Mouse (Mus musculus): ENCODE measurements around the gene Cdipt. TPM values are rescaled to one million over a fixed set of nuclear protein-coding genes. Genes with fewer than 3 reads are reported as not detected.

Cdipt gene
- total and polyA plus RNA-seq, 3 experiments, result 44.4 to 133 (median 45.9) TPM

GRCm38 (mm10) chr7:127017950-127018345 lies 42.2 kb downstream of the Cdipt start:
- H3K36me3 ChIP-seq (ENCODE audit: control insufficient read depth, insufficient read depth, low read length), result peaks cover 5% of the 10 kb centered on the region
- peaks cover 15% of the 10 kb centered on the region for H3K4me1 ChIP-seq (ENCODE audit: control insufficient read depth, insufficient read depth, low read length)
- DNase-seq, result peak in 1 of 2 experiments; percentile 8
- TF ChIP-seq EP300 (IDR thresholded peaks at IDR 0.05; ENCODE audit: insufficient read depth, low read depth, low read length), result no peak
- TF ChIP-seq POLR2A (IDR thresholded peaks at IDR 0.05; ENCODE audit: insufficient read depth, low read depth, low read length), result no peak
- no peak for TF ChIP-seq CTCF (IDR thresholded peaks at IDR 0.05)
- H3K27me3 ChIP-seq (ENCODE audit: control insufficient read depth, insufficient read depth, low read length), result no peaks in the 10 kb centered on the region
- H3K9ac ChIP-seq (ENCODE audit: low read depth, low read length), result 0 out of 2 replicates have a peak overlapping the region, but pooled peaks have one; percentile 12
- H3K4me3 ChIP-seq, result no peak overlapping the region
- peaks cover 2% of the 10 kb centered on the region; the same call in 1 of the 2 replicates for H3K79me2 ChIP-seq (replicated peaks; ENCODE audit: control insufficient read depth, insufficient read depth, low read length)
- H3K27ac ChIP-seq, result peak overlapping the region; percentile 93
- intact Hi-C loops (cut with DNase I), result loop anchor here (1.0 to 10.0 kb wide), 4 partner anchors 7 to 177 kb away; partner anchors contain the start of genes Cd2bp2 and Cdiptos
- 52% methylated on average over 6 of the region's 6 CpGs for whole genome bisulfite sequencing

GRCm38 (mm10) chr7:127018416-127019305 lies 42.9 kb downstream of the Cdipt start:
- no peak for TF ChIP-seq CTCF (IDR thresholded peaks at IDR 0.05)
- no peak for TF ChIP-seq EP300 (IDR thresholded peaks at IDR 0.05; ENCODE audit: insufficient read depth, low read depth, low read length)
- no peak for TF ChIP-seq POLR2A (IDR thresholded peaks at IDR 0.05; ENCODE audit: insufficient read depth, low read depth, low read length)
- Histone ChIP-seq H3K27ac (peak overlapping the region; percentile 15), H3K27me3 (ENCODE audit: control insufficient read depth, insufficient read depth, low read length) (no peaks in the 10 kb centered on the region), H3K36me3 (ENCODE audit: control insufficient read depth, insufficient read depth, low read length) (peaks cover 5% of the 10 kb centered on the region), H3K9ac (ENCODE audit: low read depth, low read length) (no peak overlapping the region), H3K4me3 (no peak overlapping the region), H3K79me2 (replicated peaks; ENCODE audit: control insufficient read depth, insufficient read depth, low read length) (peaks cover 2% of the 10 kb centered on the region; the same call in 1 of the 2 replicates), H3K4me1 (ENCODE audit: control insufficient read depth, insufficient read depth, low read length) (peaks cover 11% of the 10 kb centered on the region)
- WGBS, result 57% methylated on average over 15 of the region's 15 CpGs
- DNase-seq, result peak in 1 of 2 experiments; percentile 10
- intact Hi-C loops (cut with DNase I), result loop anchor here (10.0 kb wide), 1 partner anchor 176 kb away; the partner anchor contains the start of gene Cd2bp2

GRCm38 (mm10) chr7:127019306-127019960 lies 43.7 kb downstream of the Cdipt start:
- intact Hi-C loops (cut with DNase I), result loop anchor here (10.0 kb wide), 1 partner anchor 175 kb away; the partner anchor contains the start of gene Cd2bp2
- H3K4me1 ChIP-seq (ENCODE audit: control insufficient read depth, insufficient read depth, low read length), result peaks cover 11% of the 10 kb centered on the region
- H3K4me3 ChIP-seq, result no peak overlapping the region
- no peaks in the 10 kb centered on the region; the same call in 1 of the 2 replicates for H3K79me2 ChIP-seq (replicated peaks; ENCODE audit: control insufficient read depth, insufficient read depth, low read length)
- TF ChIP-seq CTCF (IDR thresholded peaks at IDR 0.05), result no peak
- no peak for TF ChIP-seq POLR2A (IDR thresholded peaks at IDR 0.05; ENCODE audit: insufficient read depth, low read depth, low read length)
- TF ChIP-seq EP300 (IDR thresholded peaks at IDR 0.05; ENCODE audit: insufficient read depth, low read depth, low read length), result no peak
- 75% methylated on average over 14 of the region's 14 CpGs for WGBS
- no peak overlapping the region; the same call in 1 of the 2 replicates for H3K27ac ChIP-seq
- H3K9ac ChIP-seq (ENCODE audit: low read depth, low read length), result no peak overlapping the region
- H3K36me3 ChIP-seq (ENCODE audit: control insufficient read depth, insufficient read depth, low read length), result peaks cover 5% of the 10 kb centered on the region
- DNase-seq, result no peak
- no peaks in the 10 kb centered on the region for H3K27me3 ChIP-seq (ENCODE audit: control insufficient read depth, insufficient read depth, low read length)

GRCm38 (mm10) chr7:127020031-127020430 lies 44.3 kb downstream of the Cdipt start:
- no peak for DNase-seq
- intact Hi-C loops (cut with DNase I), result no loop called here
- H3K79me2 ChIP-seq (replicated peaks; ENCODE audit: control insufficient read depth, insufficient read depth, low read length), result no peaks in the 10 kb centered on the region; the same call in 1 of the 2 replicates
- peaks cover 13% of the 10 kb centered on the region for H3K4me1 ChIP-seq (ENCODE audit: control insufficient read depth, insufficient read depth, low read length)
- WGBS, result 73% methylated on average over 3 of the region's 3 CpGs
- H3K36me3 ChIP-seq (ENCODE audit: control insufficient read depth, insufficient read depth, low read length), result peaks cover 6% of the 10 kb centered on the region
- H3K4me3 ChIP-seq, result no peak overlapping the region
- H3K27me3 ChIP-seq (ENCODE audit: control insufficient read depth, insufficient read depth, low read length), result no peaks in the 10 kb centered on the region
- H3K9ac ChIP-seq (ENCODE audit: low read depth, low read length), result no peak overlapping the region
- no peak for TF ChIP-seq EP300 (IDR thresholded peaks at IDR 0.05; ENCODE audit: insufficient read depth, low read depth, low read length)
- TF ChIP-seq POLR2A (IDR thresholded peaks at IDR 0.05; ENCODE audit: insufficient read depth, low read depth, low read length), result no peak
- TF ChIP-seq CTCF (IDR thresholded peaks at IDR 0.05), result no peak
- peak overlapping the region; percentile 36; the same call in 1 of the 2 replicates for H3K27ac ChIP-seq

GRCm38 (mm10) chr7:127020491-127020890 lies 44.8 kb downstream of the Cdipt start:
- WGBS, result 42% methylated on average over 5 of the region's 5 CpGs

More at GRCm38 (mm10) chr7:127020491-127020890, 44.8 kb downstream of the Cdipt start:
- intact Hi-C loops (cut with DNase I), result no loop called here
- Histone ChIP-seq H3K36me3 (ENCODE audit: control insufficient read depth, insufficient read depth, low read length) (peaks cover 6% of the 10 kb centered on the region), H3K4me3 (peak overlapping the region; percentile 46), H3K4me1 (ENCODE audit: control insufficient read depth, insufficient read depth, low read length) (peaks cover 12% of the 10 kb centered on the region), H3K79me2 (replicated peaks; ENCODE audit: control insufficient read depth, insufficient read depth, low read length) (no peaks in the 10 kb centered on the region), H3K9ac (ENCODE audit: low read depth, low read length) (peak overlapping the region; percentile 79), H3K27me3 (ENCODE audit: control insufficient read depth, insufficient read depth, low read length) (no peaks in the 10 kb centered on the region), H3K27ac (peak overlapping the region; percentile 36)
- peak in 1 of 2 experiments; percentile 8 for DNase-seq
- no peak for TF ChIP-seq EP300 (IDR thresholded peaks at IDR 0.05; ENCODE audit: insufficient read depth, low read depth, low read length)

All from heart, adult 2 months (tissue).